Mouse (Mus musculus): ENCODE results near the gene Setd5.
A peak's percentile ranks its signal among the peaks of the same experiment; 100 is the strongest.

Setd5 gene

DNA sequence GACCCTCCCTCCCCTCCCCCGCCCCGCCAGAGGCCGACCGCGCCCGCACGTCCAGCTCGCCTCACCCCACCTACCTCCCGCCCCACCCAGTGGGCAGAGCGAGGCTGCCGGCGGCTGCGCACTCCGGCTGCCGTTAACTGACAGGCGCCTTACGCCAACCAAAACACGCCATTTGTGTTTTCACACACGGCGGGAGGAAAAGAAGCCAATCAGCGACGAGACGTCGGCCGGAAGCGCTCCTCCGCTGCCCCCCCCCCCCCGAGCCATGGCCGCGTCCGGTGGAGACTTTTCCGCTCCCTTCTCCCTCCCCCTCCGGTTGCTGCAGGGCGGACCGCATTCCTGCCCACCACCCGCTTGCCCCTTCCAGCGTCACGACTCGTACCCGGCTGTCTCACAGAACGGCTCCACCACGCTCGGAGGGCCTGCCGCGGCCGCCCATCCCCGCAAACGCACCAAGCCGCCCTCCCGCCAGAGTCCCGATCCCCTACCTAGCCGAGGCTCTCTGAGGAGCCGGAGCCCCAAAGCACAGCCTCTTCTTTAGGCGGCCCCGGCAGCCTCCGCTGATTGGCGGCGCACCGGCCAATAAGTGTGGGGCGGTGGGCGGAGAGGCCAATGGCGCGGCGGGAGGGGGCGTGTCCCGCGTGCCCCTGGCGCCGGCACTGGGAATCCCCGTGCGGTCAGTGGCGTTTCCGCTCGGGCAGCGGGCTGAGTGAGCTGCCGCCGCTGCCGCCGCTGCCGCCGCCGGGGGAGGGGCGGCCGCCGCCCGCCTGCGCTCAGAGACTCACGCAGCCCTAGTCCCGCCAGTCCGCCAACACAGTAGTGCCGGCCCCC, at the start of gene Setd5:
Setd5 (plus strand) TSS at position 680 of the 831 bp plus-strand sequence.
- DNase-seq (ENCODE audit: low read depth), result peak; percentile 89

- no peak for DNase-seq (ENCODE audit: low read depth)
Measured at GRCm38 (mm10) chr6:113027446-113027845, 49.7 kb upstream of the Setd5 start.

DNA sequence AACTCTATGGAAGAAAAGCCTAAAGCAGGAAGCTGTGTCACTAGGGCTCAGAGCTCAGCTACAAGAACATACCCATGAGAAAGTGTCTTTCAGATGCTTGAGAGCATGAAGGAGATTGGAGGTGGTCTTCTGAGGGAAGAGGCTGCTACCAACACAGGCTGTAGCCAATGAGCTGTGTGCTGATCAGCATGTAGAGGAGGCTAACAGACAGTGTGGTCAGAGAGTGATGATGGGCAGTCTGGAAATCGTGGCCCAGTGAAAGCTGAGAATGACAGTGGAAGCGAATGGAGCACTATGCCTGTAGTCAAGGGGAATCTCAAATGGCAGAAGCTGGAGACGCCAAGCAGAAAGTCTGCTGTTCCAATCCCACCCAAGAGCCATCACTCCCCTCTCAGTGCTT, 48.2 kb upstream of the Setd5 start:
- no peak for DNase-seq (ENCODE audit: low read depth)

- DNase-seq (ENCODE audit: low read depth), result no peak
Measured at GRCm38 (mm10) chr6:113030553-113030952, 46.6 kb upstream of the Setd5 start.

DNA sequence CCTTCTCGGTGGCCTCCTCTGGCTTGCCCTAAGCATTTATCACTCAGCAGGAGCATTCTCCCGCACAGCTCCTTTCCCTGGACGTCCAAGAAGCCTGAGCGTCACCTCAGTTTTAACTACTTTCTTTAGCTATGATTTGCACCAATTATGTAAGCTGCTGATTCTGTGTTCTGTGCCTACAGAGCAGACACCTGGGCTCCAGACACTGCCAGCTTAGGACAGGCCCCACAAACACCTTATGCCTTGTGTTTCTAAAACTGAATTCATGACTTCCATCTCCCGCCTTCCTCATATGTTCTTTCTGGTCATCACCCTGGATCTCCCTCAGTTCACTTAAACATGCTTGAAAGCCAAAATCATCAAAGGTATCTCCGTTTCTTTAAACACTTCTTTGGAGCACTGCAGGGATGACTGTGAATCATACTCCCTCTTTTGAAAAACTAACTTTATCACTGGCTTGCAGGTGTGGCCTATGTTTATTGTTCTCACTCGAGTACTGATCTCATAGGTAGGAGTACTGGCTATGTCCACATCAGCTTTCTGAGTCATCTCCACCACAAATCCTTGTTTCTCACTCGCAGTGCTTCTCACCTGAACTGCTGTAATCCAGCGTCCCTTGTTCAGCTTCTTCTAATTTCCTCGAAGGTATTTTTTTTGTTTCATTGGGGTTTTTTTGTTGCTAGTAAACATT, 46.0 kb upstream of the Setd5 start:
- DNase-seq (ENCODE audit: low read depth), result no peak

- DNase-seq (ENCODE audit: low read depth), result no peak
Measured at GRCm38 (mm10) chr6:113032121-113032520, 45.0 kb upstream of the Setd5 start.

DNA sequence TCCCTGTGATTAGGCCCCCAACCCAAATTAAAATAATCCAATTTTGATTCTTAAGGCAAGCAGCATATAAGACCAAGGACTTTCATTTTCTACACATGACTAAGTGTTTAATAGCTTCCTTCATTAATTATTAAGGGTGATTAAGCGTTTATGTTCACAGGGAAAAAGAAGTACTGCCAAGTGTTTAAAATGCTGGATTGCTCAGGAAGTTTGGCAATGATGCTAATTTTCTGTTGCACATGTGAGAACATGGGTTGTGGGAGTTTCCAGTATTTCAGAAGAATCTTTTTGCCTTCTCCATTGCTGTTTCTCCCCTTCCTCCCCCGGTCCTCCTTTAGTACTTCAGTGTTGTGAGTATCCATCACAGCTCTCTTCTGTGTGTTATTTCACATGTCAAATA, 44.0 kb upstream of the Setd5 start:
- no peak for DNase-seq (ENCODE audit: low read depth)

GRCm38 (mm10) chr6:113034466-113034865, 42.7 kb upstream of the Setd5 start:
- no peak for DNase-seq (ENCODE audit: low read depth)

GRCm38 (mm10) chr6:113036463-113037175, 40.5 kb upstream of the Setd5 start:
- DNase-seq (ENCODE audit: low read depth), result no peak

DNA sequence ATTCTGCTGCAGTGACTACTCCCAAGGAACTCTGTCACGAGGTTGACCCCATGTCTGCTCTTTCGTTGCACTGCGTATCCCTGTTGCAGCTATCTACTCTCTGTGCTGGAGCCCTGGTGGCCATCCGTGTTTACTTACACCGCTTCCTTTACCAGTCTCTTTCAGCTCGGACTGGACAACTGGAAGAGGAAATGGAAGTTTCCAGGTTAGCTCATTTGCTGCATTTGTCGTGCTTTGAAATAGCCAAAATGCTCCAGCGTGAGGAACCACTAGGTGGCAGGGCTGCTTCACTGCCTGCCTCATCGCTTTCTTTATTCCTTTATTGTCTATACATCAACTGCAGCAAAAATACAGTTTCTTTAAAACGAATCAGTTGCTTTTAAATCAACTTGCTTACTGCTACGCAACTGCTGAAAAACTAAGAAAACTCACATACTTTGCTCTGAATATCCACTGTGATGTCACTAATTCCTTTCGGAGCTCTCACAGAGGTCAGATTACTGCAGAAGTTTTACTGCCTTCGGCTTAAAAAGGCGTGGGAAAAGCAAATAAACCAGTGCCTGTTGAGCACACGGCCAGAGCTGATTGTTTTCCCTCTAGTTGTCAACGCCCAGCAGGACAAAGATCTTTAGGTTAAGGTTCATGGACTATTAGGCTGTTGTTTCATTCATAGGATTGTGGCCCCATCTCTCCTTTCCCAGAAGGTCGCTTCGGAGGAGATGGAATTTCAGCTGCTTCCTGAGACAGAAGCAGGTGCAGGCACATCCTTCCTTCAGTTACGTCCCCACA, 39.0 kb upstream of the Setd5 start:
- peak; percentile 69 for DNase-seq (ENCODE audit: low read depth)

DNA sequence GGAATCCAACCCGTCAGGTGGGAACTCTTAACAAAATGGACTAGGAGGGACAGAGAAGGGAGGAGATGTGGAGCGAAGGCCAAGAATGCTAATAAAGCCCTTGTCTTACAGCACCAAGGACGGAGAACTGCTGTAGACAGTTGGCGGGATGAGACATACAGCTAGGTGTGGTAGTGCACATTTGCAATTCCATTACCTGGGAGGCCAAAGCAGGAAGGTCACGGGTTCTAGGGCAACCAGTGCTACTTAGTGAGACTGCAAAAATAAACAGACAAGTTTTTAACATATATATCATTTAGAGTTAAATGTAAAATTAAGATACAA, 38.5 kb upstream of the Setd5 start:
- DNase-seq (ENCODE audit: low read depth), result no peak

GRCm38 (mm10) chr6:113040319-113040718, 36.8 kb upstream of the Setd5 start:
- DNase-seq (ENCODE audit: low read depth), result no peak

DNA sequence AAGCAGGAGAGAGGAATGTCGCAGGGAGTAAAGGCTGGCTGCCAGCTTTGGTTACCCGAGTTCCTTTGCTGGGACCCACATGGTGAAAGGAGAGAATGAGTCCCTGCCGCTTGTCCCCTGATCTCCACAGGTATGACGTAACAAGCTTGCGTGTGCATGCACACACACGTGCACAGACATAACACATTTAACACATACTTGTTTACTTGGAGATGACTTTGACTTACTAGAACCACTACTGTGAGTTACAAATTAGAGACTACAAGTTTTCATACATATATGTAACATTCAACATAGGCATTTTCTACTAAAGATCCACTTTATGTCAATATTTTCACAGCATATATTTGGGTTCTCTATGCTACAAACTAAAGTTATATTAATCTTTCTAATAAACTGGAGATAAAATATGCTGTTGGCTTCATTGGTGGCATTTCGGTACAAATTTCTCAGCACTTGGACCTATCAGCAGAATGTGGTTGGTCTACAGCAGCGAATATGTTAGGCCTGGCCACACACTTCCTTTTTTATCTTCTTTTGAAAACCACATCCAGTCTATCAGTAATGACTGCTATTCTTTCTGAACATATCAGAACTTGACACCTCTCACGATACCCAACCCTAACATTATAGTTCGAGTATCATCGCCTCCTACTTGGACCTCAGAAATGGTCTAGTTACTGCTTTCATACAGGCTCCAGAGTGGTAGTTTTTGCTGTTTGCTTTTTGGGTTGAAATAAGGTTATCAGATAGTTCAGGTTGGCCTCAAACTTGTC, 35.8 kb upstream of the Setd5 start:
- DNase-seq (ENCODE audit: low read depth), result no peak

DNA sequence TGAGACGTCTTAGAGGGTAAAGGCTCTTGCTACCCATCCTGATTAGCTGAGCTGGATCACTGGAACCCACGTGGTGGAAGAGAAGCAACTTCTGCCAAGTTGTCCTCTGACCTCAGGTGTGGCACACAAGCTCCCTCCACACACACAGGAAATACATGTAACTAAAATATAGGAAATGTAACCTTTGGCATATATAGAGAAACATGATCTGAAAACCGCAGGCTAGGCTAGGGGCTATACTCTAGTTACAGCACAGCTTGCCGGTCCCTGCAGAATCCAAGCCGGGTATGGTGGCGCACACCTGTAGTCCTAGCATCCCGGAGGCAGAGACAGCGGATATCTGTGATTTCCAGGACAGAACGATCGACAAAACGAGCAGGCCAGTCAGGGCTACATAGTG, 31.6 kb upstream of the Setd5 start:
- DNase-seq (ENCODE audit: low read depth), result no peak

- peak; percentile 92 for DNase-seq (ENCODE audit: low read depth)
Measured at GRCm38 (mm10) chr6:113046041-113046975, 30.9 kb upstream of the Setd5 start, which contains the start of gene Thumpd3. Thumpd3 (plus strand) TSS chr6:113046225.

DNA sequence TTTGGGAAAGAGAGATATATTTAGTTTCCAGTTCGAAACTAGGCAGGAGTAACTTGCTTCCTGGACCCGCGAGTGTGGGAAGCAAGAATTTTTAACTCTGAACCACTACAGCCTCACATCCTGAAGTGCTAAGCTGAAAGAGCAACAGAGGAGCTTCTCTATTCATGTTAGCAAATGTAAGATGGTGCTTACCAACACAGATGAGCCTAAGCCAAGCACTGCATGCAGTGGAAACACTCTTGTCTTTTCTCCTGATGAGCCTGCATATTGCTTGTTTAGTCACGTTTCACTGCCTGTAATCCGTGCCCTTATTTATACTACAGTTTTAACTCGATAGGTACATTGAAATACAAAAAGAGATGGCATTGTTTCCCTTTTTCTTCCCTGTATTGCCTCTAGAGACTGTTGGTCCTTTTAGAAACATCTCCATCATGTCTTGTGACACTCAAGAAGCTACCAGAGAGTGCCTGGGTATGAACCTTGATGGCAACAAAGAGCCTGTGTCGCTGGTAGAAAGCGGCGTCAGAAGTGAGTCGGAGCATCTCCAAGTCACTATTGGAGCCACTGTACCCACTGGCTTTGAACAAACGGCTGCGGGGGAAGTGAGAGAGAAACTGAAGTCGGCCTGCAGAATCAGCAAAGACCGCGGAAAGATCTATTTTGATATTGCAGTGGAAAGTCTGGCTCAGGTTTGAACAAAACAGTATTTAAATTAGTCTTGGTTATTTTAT, 30.0 kb upstream of the Setd5 start:
- no peak for DNase-seq (ENCODE audit: low read depth)

DNA sequence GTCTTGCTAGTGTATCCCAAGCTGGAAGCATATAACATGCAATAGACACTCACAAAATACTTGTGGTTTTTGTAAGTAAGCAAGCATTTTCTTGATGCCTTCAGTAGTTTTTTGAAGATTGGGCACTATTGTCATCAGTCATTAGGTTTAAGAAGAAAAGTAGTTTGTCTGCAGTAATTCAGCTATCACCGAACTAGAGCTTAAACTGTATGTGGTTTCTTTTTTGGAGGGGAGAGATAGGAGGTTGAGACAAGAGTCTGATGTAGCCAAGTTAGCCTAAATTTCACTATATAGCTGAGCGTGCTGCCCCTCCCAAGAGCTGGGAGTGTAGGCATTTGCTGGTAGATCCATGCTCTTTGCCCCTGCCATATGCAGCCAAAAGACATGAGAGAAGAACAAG, 28.8 kb upstream of the Setd5 start:
- no peak for DNase-seq (ENCODE audit: low read depth)

GRCm38 (mm10) chr6:113049159-113049558, 28.0 kb upstream of the Setd5 start:
- DNase-seq (ENCODE audit: low read depth), result no peak

- no peak for DNase-seq (ENCODE audit: low read depth)
Measured at GRCm38 (mm10) chr6:113052972-113053371, 24.2 kb upstream of the Setd5 start.

All from c-Kit-positive CD71-negative TER-119-negative erythroid progenitor cells, embryonic 14.5 days (primary cell).